Comparison of ENCODE assay signal across 27 mouse cellular contexts in genomic region chr11:76305571-76305970, GRCm38 (mm10).
DNase-seq lines count a peak whose midpoint lies in the region; ATAC-seq lines count a peak whose summit lies in the region.
"Had no signal": no experiment of that assay in that cellular context is flagged by ENCODE, and none has a peak within 500 bp of the region (broad histone marks: within the 10 kb centered on the region; RNA-seq: fewer than 3 reads in every experiment).

No protein-coding gene starts in this region.

- WGBS in heart, embryonic 13.5 days = 67% methylated on average over 4 of the region's 4 CpGs
- 40% methylated on average over 4 of the region's 4 CpGs for WGBS in embryonic facial prominence, embryonic 13.5 days
- WGBS in limb, embryonic 13.5 days = 51% methylated on average over 4 of the region's 4 CpGs

- H3K9me3 ChIP-seq in heart, embryonic 13.5 days = no peaks in the 10 kb centered on the region
- no peaks in the 10 kb centered on the region for H3K9me3 ChIP-seq in embryonic facial prominence, embryonic 13.5 days
- H3K9me3 ChIP-seq in limb, embryonic 13.5 days = no peaks in the 10 kb centered on the region
- H3K9me3 ChIP-seq: forebrain, embryonic 13.5 days; midbrain, embryonic 13.5 days had no signal

- H3K27ac ChIP-seq in heart, embryonic 13.5 days (replicated peaks) = 0 out of 2 replicates have a peak overlapping the region, but pooled peaks have one; percentile 7
- H3K27ac ChIP-seq in embryonic facial prominence, embryonic 13.5 days = peak overlapping the region; percentile 60
- peak overlapping the region; percentile 44 for H3K27ac ChIP-seq in limb, embryonic 13.5 days
- H3K27ac ChIP-seq: forebrain, embryonic 13.5 days; heart, adult 2 months; kidney, postnatal 0 days; liver, embryonic 14.5 days; macrophage; midbrain, embryonic 13.5 days had no signal

- no peaks in the 10 kb centered on the region for H3K36me3 ChIP-seq in heart, embryonic 13.5 days
- no peaks in the 10 kb centered on the region for H3K36me3 ChIP-seq in embryonic facial prominence, embryonic 13.5 days
- H3K36me3 ChIP-seq in limb, embryonic 13.5 days = no peaks in the 10 kb centered on the region
- H3K36me3 ChIP-seq: midbrain, embryonic 13.5 days had no signal

- H3K4me3 ChIP-seq in heart, embryonic 13.5 days = no peak overlapping the region
- H3K4me3 ChIP-seq in embryonic facial prominence, embryonic 13.5 days = no peak overlapping the region
- H3K4me3 ChIP-seq in limb, embryonic 13.5 days = no peak overlapping the region
- H3K4me3 ChIP-seq: forebrain, embryonic 13.5 days; heart, adult 2 months; midbrain, embryonic 13.5 days had no signal

- H3K27me3 ChIP-seq in heart, embryonic 13.5 days (replicated peaks) = no peaks in the 10 kb centered on the region
- H3K27me3 ChIP-seq in embryonic facial prominence, embryonic 13.5 days = no peaks in the 10 kb centered on the region
- H3K27me3 ChIP-seq in limb, embryonic 13.5 days = no peaks in the 10 kb centered on the region
- H3K27me3 ChIP-seq: forebrain, embryonic 13.5 days; midbrain, embryonic 13.5 days had no signal

- no peak for ATAC-seq in heart, embryonic 13.5 days (ENCODE audit: extremely low read depth, insufficient number of reproducible peaks, low FRiP score, low TSS enrichment)
- no peak for ATAC-seq in embryonic facial prominence, embryonic 13.5 days (ENCODE audit: insufficient number of reproducible peaks, insufficient read depth, low FRiP score, low TSS enrichment, low read depth)
- no peak for ATAC-seq in limb, embryonic 13.5 days (ENCODE audit: low FRiP score, low read depth)
- ATAC-seq: activated CD4-positive, CD25-positive, alpha-beta regulatory T cell, adult 4 months; CD4-positive, CD25-positive, alpha-beta regulatory T cell, adult 4 months; forebrain, embryonic 13.5 days; hindbrain, embryonic 16.5 days; midbrain, embryonic 13.5 days had no signal

- DNase-seq in heart, postnatal 4 days = no peak
- DNase-seq in right cerebral cortex, postnatal 25 days = no peak
- DNase-seq in gastrocnemius, postnatal 4 days (ENCODE audit: low spot score in 2 of 2) = no peak
- no peak for DNase-seq in frontal cortex, postnatal 25 days (ENCODE audit: low spot score in 2 of 2)
- DNase-seq: adrenal gland, postnatal 14 days; cerebellum, adult 11 months; cerebellum, adult 9-10 months; embryo, embryonic 11 days; gastrocnemius, postnatal 25 days; heart, adult 2 months; heart, postnatal 14 days; kidney, adult 2 months; liver; lung, adult 2 months; lung, postnatal 10 days; thymus, postnatal 4 days had no signal

- no peak overlapping the region for H3K9ac ChIP-seq in heart, embryonic 13.5 days
- no peak overlapping the region for H3K9ac ChIP-seq in embryonic facial prominence, embryonic 13.5 days
- no peak overlapping the region for H3K9ac ChIP-seq in limb, embryonic 13.5 days
- H3K9ac ChIP-seq: forebrain, embryonic 13.5 days; liver, embryonic 14.5 days; midbrain, embryonic 13.5 days had no signal

- peaks cover 49% of the 10 kb centered on the region for H3K4me1 ChIP-seq in heart, embryonic 13.5 days
- peaks cover 72% of the 10 kb centered on the region for H3K4me1 ChIP-seq in embryonic facial prominence, embryonic 13.5 days
- peaks cover 80% of the 10 kb centered on the region for H3K4me1 ChIP-seq in limb, embryonic 13.5 days

- no peak overlapping the region for H3K4me2 ChIP-seq in heart, embryonic 13.5 days
- no peak overlapping the region for H3K4me2 ChIP-seq in embryonic facial prominence, embryonic 13.5 days
- no peak overlapping the region for H3K4me2 ChIP-seq in limb, embryonic 13.5 days (replicated peaks)
- H3K4me2 ChIP-seq: forebrain, embryonic 13.5 days; midbrain, embryonic 13.5 days had no signal

Comparison
In these comparisons a context has a peak if more than half of its experiments do, and no peak if none do; other contexts are left out.
1. H3K27ac ChIP-seq: peak in every context shown above with its lines; median percentile 60 in embryonic facial prominence, embryonic 13.5 days; 44 in limb, embryonic 13.5 days; 7 in heart, embryonic 13.5 days.